Mouse (Mus musculus): ENCODE results near the gene Unc5b. TPM values are rescaled to one million over a fixed set of nuclear protein-coding genes. Genes with fewer than 3 reads are reported as not detected.
A peak's percentile ranks its signal among the peaks of the same experiment; 100 is the strongest.

The Unc5b gene
- polyA plus RNA-seq, 1 experiment from 2014 or later: 2.6 TPM

DNA sequence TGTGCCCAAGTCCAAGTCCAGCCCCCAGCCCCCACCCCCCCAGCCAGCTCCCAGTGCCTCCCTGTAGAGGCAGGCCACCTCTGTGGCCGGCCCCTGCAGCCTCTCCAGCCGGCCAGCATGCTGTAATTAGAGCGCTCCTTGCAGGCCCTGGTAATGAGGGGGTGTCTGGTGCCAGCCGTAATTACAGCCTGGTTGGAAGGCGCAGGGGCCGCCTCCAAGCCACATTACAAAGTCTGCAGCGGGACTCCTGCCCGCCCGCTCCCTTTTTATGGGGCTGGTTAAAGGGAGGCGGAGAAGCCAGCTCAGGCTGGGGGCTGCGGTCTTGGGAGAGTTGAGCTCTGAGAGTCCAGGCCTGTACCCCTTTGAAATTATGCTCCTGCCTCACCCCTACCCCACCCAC is 37.0 kb downstream of the Unc5b start:
- no peaks in the 10 kb centered on the region for H3K36me3 ChIP-seq
- H3K27ac ChIP-seq (replicated peaks): no peak overlapping the region
- no peak overlapping the region; the same call in 1 of the 2 replicates for H3K9ac ChIP-seq
- peaks cover 32% of the 10 kb centered on the region for H3K4me1 ChIP-seq (replicated peaks)
- H3K4me3 ChIP-seq: no peak overlapping the region
- ATAC-seq (ENCODE audit: low read depth): no peak; the same call in 1 of the 2 replicates
- H3K27me3 ChIP-seq: peaks cover 19% of the 10 kb centered on the region; the same call in 1 of the 2 replicates
- H3K4me2 ChIP-seq: no peak overlapping the region
- no peaks in the 10 kb centered on the region for H3K9me3 ChIP-seq
- WGBS: 15% methylated on average over 11 of the region's 11 CpGs

DNA sequence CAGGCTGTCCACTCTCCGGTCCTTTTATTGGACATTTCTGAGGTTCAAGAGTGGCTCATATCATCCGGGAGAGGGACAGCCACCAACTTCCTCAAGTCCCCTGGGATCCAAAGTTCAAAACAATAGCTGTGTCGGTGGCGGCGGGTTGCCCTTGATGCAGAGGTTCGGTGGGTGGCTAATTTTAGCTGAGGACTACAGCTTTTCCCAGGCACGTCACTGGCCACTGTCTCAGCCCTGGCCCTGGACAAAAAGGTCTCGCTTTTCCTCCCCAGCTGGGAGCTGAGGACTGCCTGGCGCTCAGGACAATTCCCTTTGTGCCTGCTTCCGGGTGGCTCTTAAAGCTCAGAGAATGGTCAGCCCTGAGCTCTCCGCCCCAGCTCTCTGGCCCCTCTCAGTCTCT is 38.5 kb downstream of the Unc5b start:
- Histone ChIP-seq H3K4me2 (no peak overlapping the region), H3K9ac (no peak overlapping the region), H3K27ac (replicated peaks) (no peak overlapping the region), H3K4me1 (replicated peaks) (peaks cover 28% of the 10 kb centered on the region), H3K9me3 (no peaks in the 10 kb centered on the region), H3K36me3 (no peaks in the 10 kb centered on the region), H3K4me3 (no peak overlapping the region), H3K27me3 (peaks cover 19% of the 10 kb centered on the region; the same call in 1 of the 2 replicates)
- 8% methylated on average over 11 of the region's 11 CpGs for WGBS
- ATAC-seq (ENCODE audit: low read depth): no peak

- H3K9me3 ChIP-seq: no peaks in the 10 kb centered on the region
- H3K4me2 ChIP-seq: no peak overlapping the region
- H3K9ac ChIP-seq: no peak overlapping the region
- WGBS: 52% methylated on average over 10 of the region's 10 CpGs
- H3K4me3 ChIP-seq: no peak overlapping the region
- H3K36me3 ChIP-seq: no peaks in the 10 kb centered on the region
- peaks cover 19% of the 10 kb centered on the region; the same call in 1 of the 2 replicates for H3K27me3 ChIP-seq
- ATAC-seq (ENCODE audit: low read depth): no peak
- H3K4me1 ChIP-seq (replicated peaks): peaks cover 32% of the 10 kb centered on the region
- no peak overlapping the region for H3K27ac ChIP-seq (replicated peaks)
Measured at GRCm38 (mm10) chr10:60792365-60792764, 39.0 kb downstream of the Unc5b start.

DNA sequence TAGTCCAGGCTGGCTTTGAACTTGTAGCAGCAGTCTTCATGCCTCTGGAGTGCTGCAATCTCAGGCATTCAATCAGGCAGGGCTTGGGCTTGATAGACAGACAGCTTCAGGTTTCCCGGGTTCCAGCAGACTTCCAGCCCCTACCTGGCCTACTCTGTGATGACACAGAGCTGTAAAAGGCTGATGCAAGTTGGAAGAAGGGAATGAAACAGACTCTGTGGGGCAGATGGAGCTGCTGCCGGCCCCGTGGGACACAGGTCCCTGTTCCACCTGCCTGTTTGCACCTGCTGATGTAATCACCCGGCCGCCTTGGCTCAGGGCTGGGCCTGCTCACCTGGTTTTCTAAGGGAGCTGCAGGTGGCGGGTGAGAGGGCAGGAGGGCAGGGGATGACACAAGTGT is 40.5 kb downstream of the Unc5b start:
- Histone ChIP-seq H3K4me2 (no peak overlapping the region), H3K27ac (replicated peaks) (no peak overlapping the region), H3K4me1 (replicated peaks) (peaks cover 35% of the 10 kb centered on the region), H3K9ac (no peak overlapping the region), H3K4me3 (no peak overlapping the region), H3K9me3 (no peaks in the 10 kb centered on the region), H3K36me3 (no peaks in the 10 kb centered on the region), H3K27me3 (peaks cover 18% of the 10 kb centered on the region; the same call in 1 of the 2 replicates)
- WGBS: 86% methylated on average over 6 of the region's 6 CpGs
- ATAC-seq (ENCODE audit: low read depth): no peak

- H3K4me3 ChIP-seq: no peak overlapping the region
- no peaks in the 10 kb centered on the region for H3K36me3 ChIP-seq
- 49% methylated on average over 16 of the region's 16 CpGs for WGBS
- no peak overlapping the region for H3K4me2 ChIP-seq
- peak overlapping the region; percentile 17; the same call in 1 of the 2 replicates for H3K9ac ChIP-seq
- 0 out of 2 replicates have a peak, but pooled peaks cover 5% of the 10 kb centered on the region for H3K27me3 ChIP-seq
- H3K27ac ChIP-seq (replicated peaks): no peak overlapping the region
- peaks cover 28% of the 10 kb centered on the region for H3K4me1 ChIP-seq (replicated peaks)
- no peaks in the 10 kb centered on the region for H3K9me3 ChIP-seq
- ATAC-seq (ENCODE audit: low read depth): peak; percentile 74
Measured at GRCm38 (mm10) chr10:60787303-60788074, 43.9 kb downstream of the Unc5b start.

GRCm38 (mm10) chr10:60783608-60784007 is 47.8 kb downstream of the Unc5b start:
- no peaks in the 10 kb centered on the region for H3K9me3 ChIP-seq
- ATAC-seq (ENCODE audit: low read depth): no peak
- peaks cover 32% of the 10 kb centered on the region for H3K4me1 ChIP-seq (replicated peaks)
- 15% methylated on average over 2 of the region's 2 CpGs for WGBS
- H3K4me2 ChIP-seq: no peak overlapping the region
- H3K4me3 ChIP-seq: no peak overlapping the region
- H3K27ac ChIP-seq (replicated peaks): no peak overlapping the region; the same call in 1 of the 2 replicates
- no peak overlapping the region for H3K9ac ChIP-seq
- H3K27me3 ChIP-seq: peaks cover 10% of the 10 kb centered on the region
- H3K36me3 ChIP-seq: no peaks in the 10 kb centered on the region

GRCm38 (mm10) chr10:60779628-60780027 is 51.8 kb downstream of the Unc5b start:
- H3K4me2 ChIP-seq: peak overlapping the region; percentile 30
- no peaks in the 10 kb centered on the region for H3K9me3 ChIP-seq
- H3K36me3 ChIP-seq: no peaks in the 10 kb centered on the region
- H3K27ac ChIP-seq (replicated peaks): no peak overlapping the region
- H3K4me1 ChIP-seq (replicated peaks): peaks cover 20% of the 10 kb centered on the region
- H3K9ac ChIP-seq: no peak overlapping the region
- WGBS: 20% methylated on average over 9 of the region's 9 CpGs
- no peak overlapping the region for H3K4me3 ChIP-seq
- peak; percentile 58 for ATAC-seq (ENCODE audit: low read depth)
- peaks cover 10% of the 10 kb centered on the region for H3K27me3 ChIP-seq

DNA sequence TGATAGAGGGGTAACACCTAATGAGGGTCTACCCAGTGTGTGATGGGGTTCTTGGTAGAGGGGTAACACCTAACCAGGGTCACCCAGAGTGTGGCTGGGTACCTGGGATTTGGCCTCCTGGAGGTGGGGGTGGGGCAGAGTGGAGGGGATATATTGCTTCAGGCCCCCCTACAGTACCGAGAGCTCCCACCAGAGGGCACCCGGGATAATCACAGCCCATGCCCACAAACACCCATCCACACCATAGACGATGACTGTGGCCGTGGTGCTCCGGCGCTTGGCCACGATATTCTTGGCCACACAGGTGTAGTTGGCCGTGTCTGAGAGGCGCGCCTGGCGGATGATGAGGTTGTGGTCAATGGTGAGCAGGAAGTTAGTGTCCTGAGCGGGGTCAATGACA is 52.8 kb downstream of the Unc5b start:
- H3K4me2 ChIP-seq: no peak overlapping the region
- no peak overlapping the region for H3K4me3 ChIP-seq
- peaks cover 10% of the 10 kb centered on the region for H3K27me3 ChIP-seq
- peaks cover 4% of the 10 kb centered on the region; the same call in 1 of the 2 replicates for H3K36me3 ChIP-seq
- peaks cover 17% of the 10 kb centered on the region for H3K4me1 ChIP-seq (replicated peaks)
- no peaks in the 10 kb centered on the region for H3K9me3 ChIP-seq
- peak; percentile 16; the same call in 1 of the 2 replicates for ATAC-seq (ENCODE audit: low read depth)
- 71% methylated on average over 12 of the region's 12 CpGs for WGBS
- no peak overlapping the region for H3K27ac ChIP-seq (replicated peaks)
- no peak overlapping the region for H3K9ac ChIP-seq

- no peak overlapping the region for H3K4me3 ChIP-seq
- H3K4me1 ChIP-seq (replicated peaks): peaks cover 10% of the 10 kb centered on the region
- no peak overlapping the region for H3K4me2 ChIP-seq
- ATAC-seq (ENCODE audit: low read depth): no peak
- WGBS: 82% methylated on average over 6 of the region's 6 CpGs
- H3K9ac ChIP-seq: no peak overlapping the region
- H3K9me3 ChIP-seq: no peaks in the 10 kb centered on the region
- peaks cover 6% of the 10 kb centered on the region for H3K27me3 ChIP-seq
- peaks cover 4% of the 10 kb centered on the region; the same call in 1 of the 2 replicates for H3K36me3 ChIP-seq
- no peak overlapping the region for H3K27ac ChIP-seq (replicated peaks)
Measured at GRCm38 (mm10) chr10:60775473-60775872, 55.9 kb downstream of the Unc5b start.

GRCm38 (mm10) chr10:60774616-60775015 is 56.8 kb downstream of the Unc5b start:
- Histone ChIP-seq H3K4me1 (replicated peaks) (peaks cover 1% of the 10 kb centered on the region; the same call in 1 of the 2 replicates), H3K4me3 (no peak overlapping the region), H3K4me2 (no peak overlapping the region), H3K27ac (replicated peaks) (no peak overlapping the region), H3K9me3 (no peaks in the 10 kb centered on the region), H3K27me3 (no peaks in the 10 kb centered on the region), H3K9ac (no peak overlapping the region), H3K36me3 (peaks cover 4% of the 10 kb centered on the region; the same call in 1 of the 2 replicates)
- no peak for ATAC-seq (ENCODE audit: low read depth)
- WGBS: 93% methylated on average over 13 of the region's 13 CpGs

- 58% methylated on average over 4 of the region's 4 CpGs for WGBS
- no peak overlapping the region for H3K27ac ChIP-seq (replicated peaks)
- peaks cover 4% of the 10 kb centered on the region; the same call in 1 of the 2 replicates for H3K36me3 ChIP-seq
- H3K4me1 ChIP-seq (replicated peaks): no peaks in the 10 kb centered on the region
- no peak overlapping the region for H3K9ac ChIP-seq
- no peaks in the 10 kb centered on the region for H3K9me3 ChIP-seq
- no peak overlapping the region for H3K4me3 ChIP-seq
- no peaks in the 10 kb centered on the region for H3K27me3 ChIP-seq
- H3K4me2 ChIP-seq: no peak overlapping the region
- no peak for ATAC-seq (ENCODE audit: low read depth)
Measured at GRCm38 (mm10) chr10:60770855-60771254, 60.5 kb downstream of the Unc5b start.

GRCm38 (mm10) chr10:60768614-60769013 is 62.8 kb downstream of the Unc5b start:
- no peak overlapping the region for H3K4me2 ChIP-seq
- H3K4me1 ChIP-seq (replicated peaks): no peaks in the 10 kb centered on the region
- H3K4me3 ChIP-seq: no peak overlapping the region
- H3K9ac ChIP-seq: no peak overlapping the region
- no peaks in the 10 kb centered on the region for H3K9me3 ChIP-seq
- 90% methylated on average over 7 of the region's 7 CpGs for WGBS
- no peaks in the 10 kb centered on the region for H3K36me3 ChIP-seq
- no peak for ATAC-seq (ENCODE audit: low read depth)
- no peak overlapping the region for H3K27ac ChIP-seq (replicated peaks)
- no peaks in the 10 kb centered on the region for H3K27me3 ChIP-seq

Measured in neural tube, embryonic 13.5 days (tissue).